Mouse (Mus musculus): ENCODE measurements around the gene Lifr. TPM values are rescaled to one million over a fixed set of nuclear protein-coding genes. Genes with fewer than 3 reads are reported as not detected.
A peak's percentile ranks its signal among the peaks of the same experiment; 100 is the strongest.

Gene Lifr
- polyA plus RNA-seq, 1 experiment = 11.8 TPM

- TF ChIP-seq POLR2A (IDR thresholded peaks at IDR 0.05; ENCODE audit: borderline replicate concordance, extremely low read depth, insufficient read depth, insufficient read length, poor library complexity, severe bottlenecking) (no peak), CTCF (IDR thresholded peaks at IDR 0.05; ENCODE audit: borderline replicate concordance, extremely low read depth, insufficient read depth, insufficient read length) (no peak)
- DNase-seq (ENCODE audit: low read depth) = no peak
These were observed 117.8 kb downstream of the Lifr start for GRCm38 (mm10) chr15:7208180-7208579.

- peak; percentile 79 for DNase-seq (ENCODE audit: low read depth)
- TF ChIP-seq POLR2A (IDR thresholded peaks at IDR 0.05; ENCODE audit: borderline replicate concordance, extremely low read depth, insufficient read depth, insufficient read length, poor library complexity, severe bottlenecking) (no peak), CTCF (IDR thresholded peaks at IDR 0.05; ENCODE audit: borderline replicate concordance, extremely low read depth, insufficient read depth, insufficient read length) (no peak)
These were observed 123.3 kb downstream of the Lifr start for GRCm38 (mm10) chr15:7213683-7214082.

- DNase-seq (ENCODE audit: low read depth) = no peak
- TF ChIP-seq CTCF (IDR thresholded peaks at IDR 0.05; ENCODE audit: borderline replicate concordance, extremely low read depth, insufficient read depth, insufficient read length) (no peak), POLR2A (IDR thresholded peaks at IDR 0.05; ENCODE audit: borderline replicate concordance, extremely low read depth, insufficient read depth, insufficient read length, poor library complexity, severe bottlenecking) (no peak)
These were observed 125.4 kb downstream of the Lifr start for GRCm38 (mm10) chr15:7215845-7216244.

GRCm38 (mm10) chr15:7216581-7217272 lies 126.3 kb downstream of the Lifr start:
- no peak for DNase-seq (ENCODE audit: low read depth)
- TF ChIP-seq POLR2A (IDR thresholded peaks at IDR 0.05; ENCODE audit: borderline replicate concordance, extremely low read depth, insufficient read depth, insufficient read length, poor library complexity, severe bottlenecking) = no peak
- TF ChIP-seq CTCF (IDR thresholded peaks at IDR 0.05; ENCODE audit: borderline replicate concordance, extremely low read depth, insufficient read depth, insufficient read length) = no peak

GRCm38 (mm10) chr15:7217273-7217598 lies 126.8 kb downstream of the Lifr start:
- TF ChIP-seq CTCF (IDR thresholded peaks at IDR 0.05; ENCODE audit: borderline replicate concordance, extremely low read depth, insufficient read depth, insufficient read length) = no peak
- TF ChIP-seq POLR2A (IDR thresholded peaks at IDR 0.05; ENCODE audit: borderline replicate concordance, extremely low read depth, insufficient read depth, insufficient read length, poor library complexity, severe bottlenecking) = no peak
- DNase-seq (ENCODE audit: low read depth) = no peak

- DNase-seq (ENCODE audit: low read depth) = no peak
- no peak for TF ChIP-seq POLR2A (IDR thresholded peaks at IDR 0.05; ENCODE audit: borderline replicate concordance, extremely low read depth, insufficient read depth, insufficient read length, poor library complexity, severe bottlenecking)
- no peak for TF ChIP-seq CTCF (IDR thresholded peaks at IDR 0.05; ENCODE audit: borderline replicate concordance, extremely low read depth, insufficient read depth, insufficient read length)
These were observed 132.4 kb downstream of the Lifr start for GRCm38 (mm10) chr15:7222809-7223208.

- no peak for TF ChIP-seq POLR2A (IDR thresholded peaks at IDR 0.05; ENCODE audit: borderline replicate concordance, extremely low read depth, insufficient read depth, insufficient read length, poor library complexity, severe bottlenecking)
- no peak for TF ChIP-seq CTCF (IDR thresholded peaks at IDR 0.05; ENCODE audit: borderline replicate concordance, extremely low read depth, insufficient read depth, insufficient read length)
- peak; percentile 63 for DNase-seq (ENCODE audit: low read depth)
These were observed 133.8 kb downstream of the Lifr start for GRCm38 (mm10) chr15:7224151-7224775.

GRCm38 (mm10) chr15:7226225-7226624 lies 135.8 kb downstream of the Lifr start:
- peak; percentile 97 for TF ChIP-seq CTCF (IDR thresholded peaks at IDR 0.05; ENCODE audit: borderline replicate concordance, extremely low read depth, insufficient read depth, insufficient read length)
- TF ChIP-seq POLR2A (IDR thresholded peaks at IDR 0.05; ENCODE audit: borderline replicate concordance, extremely low read depth, insufficient read depth, insufficient read length, poor library complexity, severe bottlenecking) = no peak
- peak; percentile 92 for DNase-seq (ENCODE audit: low read depth)

- no peak for DNase-seq (ENCODE audit: low read depth)
- TF ChIP-seq POLR2A (IDR thresholded peaks at IDR 0.05; ENCODE audit: borderline replicate concordance, extremely low read depth, insufficient read depth, insufficient read length, poor library complexity, severe bottlenecking) = no peak
- TF ChIP-seq CTCF (IDR thresholded peaks at IDR 0.05; ENCODE audit: borderline replicate concordance, extremely low read depth, insufficient read depth, insufficient read length) = no peak
These were observed 143.1 kb downstream of the Lifr start for GRCm38 (mm10) chr15:7233393-7234090.

- DNase-seq (ENCODE audit: low read depth) = no peak
These were observed 149.5 kb downstream of the Lifr start for GRCm38 (mm10) chr15:7239904-7240303.

GRCm38 (mm10) chr15:7240950-7241349 lies 150.5 kb downstream of the Lifr start:
- no peak for TF ChIP-seq CTCF (IDR thresholded peaks at IDR 0.05; ENCODE audit: borderline replicate concordance, extremely low read depth, insufficient read depth, insufficient read length)
- TF ChIP-seq POLR2A (IDR thresholded peaks at IDR 0.05; ENCODE audit: borderline replicate concordance, extremely low read depth, insufficient read depth, insufficient read length, poor library complexity, severe bottlenecking) = no peak
- no peak for DNase-seq (ENCODE audit: low read depth)

More at GRCm38 (mm10) chr15:7239904-7240303, 149.5 kb downstream of the Lifr start:
- no peak for TF ChIP-seq POLR2A (IDR thresholded peaks at IDR 0.05; ENCODE audit: borderline replicate concordance, extremely low read depth, insufficient read depth, insufficient read length, poor library complexity, severe bottlenecking)
- TF ChIP-seq CTCF (IDR thresholded peaks at IDR 0.05; ENCODE audit: borderline replicate concordance, extremely low read depth, insufficient read depth, insufficient read length) = no peak

Measured in brain, embryonic 14.5 days (tissue).